Mouse (Mus musculus) CH12.LX (cell line): Measurements from ENCODE around the gene Theg. TPM values are rescaled to one million over a fixed set of nuclear protein-coding genes. Genes with fewer than 3 reads are reported as not detected.

Experiments used
- DNase-seq: peaks from one replicate; pipeline ENCODE4 v3.0.0-alpha.2; 2013; ENCODE audit errors: extremely low read depth
- H3K27ac ChIP-seq: 2 replicates; pipeline ENCODE4 v1.5.1; 2012; ENCODE audit warnings: low read depth, mild to moderate bottlenecking, control low read depth, moderate library complexity; ENCODE audit not compliant: insufficient read depth
- H3K27me3 ChIP-seq: replicated peaks from 2 replicates; pipeline ENCODE3; 2012; ENCODE audit warnings: inconsistent platforms
- H3K36me3 ChIP-seq, 2 experiments: replicated peaks in 1 of 2; 2 replicates each; pipeline versions ENCODE3 to v1.6.1; 2012; ENCODE audit warnings: inconsistent platforms in 1 of 2, low read length in 1 of 2, mild to moderate bottlenecking in 1 of 2, mixed read lengths in 1 of 2, moderate library complexity in 1 of 2; ENCODE audit not compliant: control insufficient read depth in 1 of 2, insufficient read depth in 1 of 2
- H3K4me1 ChIP-seq, 2 experiments: 2 replicates each; pipeline ENCODE4 v1.6.1; 2012; ENCODE audit warnings: inconsistent platforms in 1 of 2, moderate library complexity in 1 of 2; ENCODE audit not compliant: insufficient read depth in 2 of 2, control insufficient read depth in 1 of 2
- H3K4me2 ChIP-seq: 2 replicates; pipeline ENCODE4 v1.6.1; 2012; ENCODE audit warnings: low read depth, mild to moderate bottlenecking, control low read depth; ENCODE audit not compliant: poor library complexity, insufficient read depth, severe bottlenecking
- H3K4me3 ChIP-seq, 3 experiments: fragments of 150-350 bp in 1 of 3; sonication (generic) in 1 of 3; replicated peaks in 1 of 3; 2 replicates each; pipeline versions ENCODE3 to v1.5.1; 2011 to 2012; ENCODE audit warnings: low read depth in 2 of 3, low read length in 2 of 3, mild to moderate bottlenecking in 2 of 3, moderate library complexity in 2 of 3, control low read depth in 1 of 3, improper control_type of control experiment in 1 of 3, inconsistent platforms in 1 of 3, mixed read lengths in 1 of 3; ENCODE audit not compliant: poor library complexity in 1 of 3
- H3K79me2 ChIP-seq: replicated peaks from 2 replicates; pipeline ENCODE4 v1.6.1; 2012; ENCODE audit warnings: mild to moderate bottlenecking, moderate library complexity; ENCODE audit not compliant: control insufficient read depth, poor library complexity, insufficient read depth, severe bottlenecking; ENCODE audit errors: extremely low read depth
- H3K9ac ChIP-seq: 2 replicates; pipeline ENCODE4 v1.6.1; 2012; ENCODE audit warnings: low read depth, mild to moderate bottlenecking, control low read depth, moderate library complexity; ENCODE audit not compliant: insufficient read depth
- H3K9me3 ChIP-seq: replicated peaks from 2 replicates; pipeline ENCODE3; 2012; ENCODE audit warnings: low read length, inconsistent platforms, mixed read lengths
- BHLHE40 ChIP-seq: IDR thresholded peaks from 2 replicates; pipeline ENCODE4 v1.6.1; 2011; ENCODE audit warnings: mild to moderate bottlenecking, low read depth, low read length, improper control_type of control experiment
- CHD1 ChIP-seq: IDR thresholded peaks from 2 replicates; pipeline ENCODE4 v1.6.1; 2012; ENCODE audit warnings: low read depth, low read length, improper control_type of control experiment, inconsistent platforms
- E2F4 ChIP-seq: IDR thresholded peaks from 2 replicates; pipeline ENCODE4 v1.6.1; 2011; ENCODE audit warnings: low read depth, low read length, improper control_type of control experiment; ENCODE audit not compliant: insufficient replicate concordance
- ELF1 ChIP-seq: IDR thresholded peaks from 2 replicates; pipeline ENCODE4 v1.6.1; 2014; ENCODE audit warnings: low read depth, mild to moderate bottlenecking, inconsistent platforms, low read length, improper control_type of control experiment
- EP300 ChIP-seq: IDR thresholded peaks from 2 replicates; pipeline ENCODE4 v1.6.1; 2011; ENCODE audit warnings: low read length, improper control_type of control experiment
- ETS1 ChIP-seq: conservative IDR thresholded peaks from 2 replicates; pipeline ENCODE4 v1.6.1; 2012; ENCODE audit warnings: low read depth, mild to moderate bottlenecking, inconsistent platforms, low read length, improper control_type of control experiment, moderate library complexity
- GABPA ChIP-seq: IDR thresholded peaks from 2 replicates; pipeline ENCODE4 v1.6.1; 2012; ENCODE audit warnings: low read depth, low read length, improper control_type of control experiment, inconsistent platforms; ENCODE audit not compliant: insufficient replicate concordance
- HCFC1 ChIP-seq: IDR thresholded peaks from 2 replicates; pipeline ENCODE4 v1.6.1; 2012; ENCODE audit warnings: low read depth, mild to moderate bottlenecking, inconsistent platforms, low read length, improper control_type of control experiment
- IRF4 ChIP-seq: IDR thresholded peaks from 2 replicates; pipeline ENCODE4 v1.6.1; 2014; ENCODE audit warnings: low read depth, mild to moderate bottlenecking, inconsistent platforms, low read length, improper control_type of control experiment
- JUN ChIP-seq: IDR thresholded peaks from 2 replicates; pipeline ENCODE4 v1.6.1; 2011; ENCODE audit warnings: low read depth, mild to moderate bottlenecking, low read length, improper control_type of control experiment, moderate library complexity; ENCODE audit not compliant: insufficient read depth
- JUND ChIP-seq: conservative IDR thresholded peaks from 2 replicates; pipeline ENCODE4 v1.6.1; 2011; ENCODE audit warnings: low read depth, low read length, improper control_type of control experiment
- MAFK ChIP-seq: IDR thresholded peaks from 2 replicates; pipeline ENCODE4 v1.6.1; 2011; ENCODE audit warnings: low read length, improper control_type of control experiment; ENCODE audit not compliant: insufficient replicate concordance
- MAX ChIP-seq: IDR thresholded peaks from 2 replicates; pipeline ENCODE4 v1.6.1; 2011; ENCODE audit warnings: low read length, improper control_type of control experiment
- MYC ChIP-seq: IDR thresholded peaks from 2 replicates; pipeline ENCODE4 v1.6.1; 2011; ENCODE audit warnings: low read depth, mild to moderate bottlenecking, improper control_type of control experiment, low read length
- NELFE ChIP-seq: IDR thresholded peaks from 2 replicates; pipeline ENCODE4 v1.6.1; 2011; ENCODE audit warnings: low read depth, low read length, improper control_type of control experiment
- NRF1 ChIP-seq: IDR thresholded peaks from 2 replicates; pipeline ENCODE4 v1.6.1; 2014; ENCODE audit warnings: low read depth, mild to moderate bottlenecking, inconsistent platforms, low read length, improper control_type of control experiment, moderate library complexity
- POLR2A ChIP-seq: IDR thresholded peaks from 2 replicates; pipeline ENCODE4 v1.6.1; 2011; ENCODE audit warnings: low read depth, mild to moderate bottlenecking, improper control_type of control experiment, low read length
- POLR2AphosphoS2 ChIP-seq: IDR thresholded peaks from 2 replicates; pipeline ENCODE4 v1.6.1; 2011; ENCODE audit warnings: low read depth, low read length, improper control_type of control experiment
- RCOR1 ChIP-seq: conservative IDR thresholded peaks from 2 replicates; pipeline ENCODE4 v1.6.1; 2012; ENCODE audit warnings: low read depth, mild to moderate bottlenecking, inconsistent platforms, low read length, improper control_type of control experiment
- SIN3A ChIP-seq: IDR thresholded peaks from 2 replicates; pipeline ENCODE4 v1.6.1; 2012; ENCODE audit warnings: low read length, improper control_type of control experiment, inconsistent platforms
- SMC3 ChIP-seq: IDR thresholded peaks from 2 replicates; pipeline ENCODE4 v1.6.1; 2011; ENCODE audit warnings: low read depth, low read length, improper control_type of control experiment
- UBTF ChIP-seq: IDR thresholded peaks from 2 replicates; pipeline ENCODE4 v1.6.1; 2012; ENCODE audit warnings: low read depth, mild to moderate bottlenecking, inconsistent platforms, low read length, improper control_type of control experiment, moderate library complexity
- USF1 ChIP-seq: IDR thresholded peaks from 2 replicates; pipeline ENCODE4 v1.6.1; 2014; ENCODE audit warnings: low read depth, mild to moderate bottlenecking, inconsistent platforms, low read length, improper control_type of control experiment
- USF2 ChIP-seq: conservative IDR thresholded peaks from 2 replicates; pipeline ENCODE4 v1.6.1; 2011; ENCODE audit warnings: low read depth, low read length, improper control_type of control experiment
- ZKSCAN1 ChIP-seq: IDR thresholded peaks from 2 replicates; pipeline ENCODE4 v1.6.1; 2012; ENCODE audit warnings: low read depth, inconsistent platforms, low read length, improper control_type of control experiment, borderline replicate concordance
- ZMIZ1 ChIP-seq: IDR thresholded peaks from 2 replicates; pipeline ENCODE4 v1.6.1; 2012; ENCODE audit warnings: low read depth, mild to moderate bottlenecking, inconsistent platforms, low read length, improper control_type of control experiment
- ZNF384 ChIP-seq: IDR thresholded peaks from 2 replicates; pipeline ENCODE4 v1.6.1; 2012; ENCODE audit warnings: low read depth, low read length, improper control_type of control experiment, inconsistent platforms
- dilution Hi-C: fragments of 300-500 bp; cut with MboI; formaldehyde crosslinking; loops from 2 replicates; pipeline ENCODE4 v1.14.3; 2020; ENCODE audit warnings: low sequenced_read_pairs; ENCODE audit not compliant: extremely low pct_unique_long_range_greater_than_20kb, extremely low pct_ligation_motif_present
- in situ Hi-C: fragments of 300-500 bp; cut with MboI; formaldehyde crosslinking; loops from 3 replicates; pipeline ENCODE4 v1.14.3; 2019; ENCODE audit warnings: low sequenced_read_pairs, low pct_ligation_motif_present, low pct_unique_long_range_greater_than_20kb, mixed read lengths
- polyA plus RNA-seq: library from polyadenylated mRNA; unstranded; fragments of >175 nt; gene quantifications from 2 replicates; pipeline ENCODE4 v1.2.1, GENCODE M21; 2012; ENCODE audit warnings: low read depth; ENCODE audit not compliant: insufficient read length
- total RNA-seq, 2 experiments: library from RNA; depleted of rRNA; stranded (reverse); fragments of 300-350 nt in 1 of 2; fragments of >200 nt in 1 of 2; gene quantifications; 2 replicates each; pipeline ENCODE4 v1.2.3; 2012 to 2014

The Theg gene
- total and polyA plus RNA-seq, 3 experiments: not detected

DNA sequence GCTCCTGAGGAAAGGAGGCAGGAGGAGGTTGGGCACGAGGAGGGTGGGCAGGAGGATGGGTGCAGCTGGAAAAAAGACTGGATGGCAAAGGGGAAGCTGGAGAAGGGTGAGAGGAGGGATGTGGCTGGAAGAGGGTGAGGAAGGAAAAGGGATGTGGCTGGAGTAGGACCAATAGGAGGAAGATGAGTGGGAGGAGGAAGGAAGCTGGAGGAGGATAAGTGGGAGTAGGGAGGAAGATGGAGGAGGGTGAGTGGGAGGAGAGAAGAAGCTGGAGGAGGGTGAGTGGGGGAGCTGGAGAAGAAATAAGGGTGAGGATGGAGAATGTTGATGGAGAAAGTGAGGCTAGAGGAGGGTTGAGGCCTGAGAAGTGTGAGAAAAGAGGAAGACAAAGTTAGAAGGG, 51.7 kb downstream of the Theg start:
- H3K79me2 ChIP-seq: no peaks in the 10 kb centered on the region
- DNase-seq: no peak
- no peak overlapping the region for H3K9ac ChIP-seq
- H3K4me1 ChIP-seq: peaks cover 4 to 26% of the 10 kb centered on the region in 2 experiments; a peak in 3 of 4 replicates
- dilution Hi-C loops (no loop called here), in situ Hi-C loops (no loop called here)
- H3K4me3 ChIP-seq: no peak overlapping the region
- H3K27me3 ChIP-seq: peaks cover 2% of the 10 kb centered on the region
- H3K36me3 ChIP-seq: peaks cover 9 to 37% of the 10 kb centered on the region in 2 experiments
- no peaks in the 10 kb centered on the region for H3K9me3 ChIP-seq
- no peak overlapping the region for H3K27ac ChIP-seq
- no peak for TF ChIP-seq USF2
- no peak for TF ChIP-seq ZKSCAN1
- TF ChIP-seq RCOR1: no peak
- no peak for TF ChIP-seq MAFK
- no peak for TF ChIP-seq MYC
- no peak for TF ChIP-seq MAX
- no peak for TF ChIP-seq POLR2AphosphoS2
- TF ChIP-seq USF1: no peak
- TF ChIP-seq JUND: no peak
- TF ChIP-seq ZNF384: no peak
- TF ChIP-seq SIN3A: no peak
- no peak for TF ChIP-seq EP300
- no peak for TF ChIP-seq BHLHE40
- TF ChIP-seq CHD1: no peak
- no peak for TF ChIP-seq IRF4
- no peak for TF ChIP-seq NRF1
- no peak for TF ChIP-seq HCFC1
- TF ChIP-seq ELF1: no peak
- no peak for TF ChIP-seq ETS1
- H3K4me2 ChIP-seq: no peak overlapping the region

DNA sequence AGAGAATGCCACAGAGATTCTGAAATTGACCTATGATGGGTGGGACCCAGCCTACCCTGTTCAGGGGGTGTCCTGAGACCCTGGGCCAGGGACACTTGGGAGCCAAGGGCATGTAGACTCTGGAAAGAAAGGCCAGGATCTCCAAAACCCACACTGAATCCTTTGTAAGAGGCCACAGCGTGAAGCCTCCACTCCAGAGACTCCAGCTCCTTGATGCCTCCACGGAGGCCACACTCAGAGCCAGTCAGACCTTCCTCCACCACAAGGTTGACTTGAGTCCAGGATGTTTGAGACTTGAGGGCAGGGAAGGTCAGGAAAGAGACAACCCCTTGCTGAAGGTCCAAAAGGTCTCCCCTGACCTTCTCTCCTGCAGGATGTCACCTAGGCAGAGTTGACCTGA, 52.7 kb downstream of the Theg start:
- DNase-seq: no peak
- TF ChIP-seq UBTF (no peak), POLR2A (no peak), MAX (no peak), ETS1 (no peak), ZMIZ1 (no peak), JUN (no peak), USF2 (no peak), E2F4 (no peak), GABPA (no peak), NELFE (no peak), IRF4 (no peak), SMC3 (no peak)
- TF ChIP-seq, all 38 proteins: peak for 0
- Histone ChIP-seq H3K9ac (no peak overlapping the region), H3K27me3 (peaks cover 2% of the 10 kb centered on the region), H3K79me2 (no peaks in the 10 kb centered on the region), H3K4me3 (no peak overlapping the region), H3K27ac (no peak overlapping the region), H3K4me2 (no peak overlapping the region), H3K36me3 (peaks cover 0 to 34% of the 10 kb centered on the region in 2 experiments), H3K4me1 (peaks cover 4 to 23% of the 10 kb centered on the region in 2 experiments; a peak in 3 of 4 replicates), H3K9me3 (no peaks in the 10 kb centered on the region)
- in situ Hi-C loops: no loop called here
- dilution Hi-C loops: no loop called here
